Mouse (Mus musculus): ENCODE measurements around the gene Tmem86b. TPM values are rescaled to one million over a fixed set of nuclear protein-coding genes. Genes with fewer than 3 reads are reported as not detected.

Tmem86b gene
- polyA plus RNA-seq, 2 experiments: 1.4 to 17.2 TPM

DNA sequence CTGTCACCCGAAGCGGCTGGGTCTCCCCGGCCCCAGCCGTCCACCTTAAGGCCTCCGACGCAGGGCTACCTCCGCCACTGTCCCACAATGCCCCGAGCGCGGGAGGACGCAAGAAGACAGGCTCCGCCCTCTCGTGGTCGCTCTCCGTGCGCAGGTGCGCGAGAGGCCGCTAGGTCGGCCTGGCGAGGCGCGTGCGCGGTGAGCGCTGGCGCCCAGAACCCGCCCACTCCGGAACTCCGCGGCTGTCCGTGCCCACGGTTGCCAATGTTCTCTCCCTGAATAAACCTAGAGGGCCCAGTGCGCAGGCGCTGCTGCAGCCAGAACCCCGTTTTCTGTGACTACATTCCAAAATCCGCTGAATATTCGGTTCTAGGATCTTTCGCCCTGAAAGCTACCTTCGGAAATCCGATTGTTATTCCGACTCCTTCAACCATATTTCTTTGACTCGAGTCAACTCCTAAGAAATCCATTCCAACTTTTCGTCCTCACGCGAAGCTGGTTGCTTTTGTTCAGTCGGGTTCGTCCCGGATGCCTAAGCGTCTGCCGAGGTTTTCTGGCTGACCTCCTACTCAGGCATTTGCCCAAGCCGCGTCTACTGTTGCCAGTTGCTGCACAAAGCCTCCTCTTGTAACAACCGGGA lies 27.8 kb upstream of the Tmem86b start, which contains the start of gene Ppp6r1:
Gene Ppp6r1, minus strand, starts transcription at position 108 of the 640 bp plus-strand sequence.
- H3K4me3 ChIP-seq (replicated peaks; ENCODE audit: low read length): peak within 1 kb of the TSS; percentile 88
- ATAC-seq (ENCODE audit: low FRiP score, low read depth) (peak; percentile 96), DNase-seq (ENCODE audit: low spot score) (peak; percentile 97)
- peak; percentile 94 for TF ChIP-seq POLR2A (IDR thresholded peaks at IDR 0.05; ENCODE audit: borderline replicate concordance, extremely low read depth, insufficient read depth, insufficient read length)
- H3K27me3 ChIP-seq (ENCODE audit: control insufficient read depth, insufficient read depth, low read length): no peaks in the 10 kb centered on the region
- under 1% methylated on average over 54 of the region's 54 CpGs for WGBS
- H3K4me1 ChIP-seq (ENCODE audit: control insufficient read depth, insufficient read depth, low read length): peaks cover 16% of the 10 kb centered on the region
- H3K27ac ChIP-seq (replicated peaks; ENCODE audit: low read depth, low read length): peak within 1 kb of the TSS; percentile 97
- no peaks in the 10 kb centered on the region for H3K9me3 ChIP-seq (ENCODE audit: control insufficient read depth, low read length)
- H3K4me2 ChIP-seq (replicated peaks; ENCODE audit: low read depth, low read length, severe bottlenecking): peak within 1 kb of the TSS; percentile 93
- peaks cover 16% of the 10 kb centered on the region for H3K36me3 ChIP-seq (ENCODE audit: control insufficient read depth, insufficient read depth, low read length)
- H3K9ac ChIP-seq (ENCODE audit: low read depth, low read length, severe bottlenecking): peak within 1 kb of the TSS; percentile 94

DNA sequence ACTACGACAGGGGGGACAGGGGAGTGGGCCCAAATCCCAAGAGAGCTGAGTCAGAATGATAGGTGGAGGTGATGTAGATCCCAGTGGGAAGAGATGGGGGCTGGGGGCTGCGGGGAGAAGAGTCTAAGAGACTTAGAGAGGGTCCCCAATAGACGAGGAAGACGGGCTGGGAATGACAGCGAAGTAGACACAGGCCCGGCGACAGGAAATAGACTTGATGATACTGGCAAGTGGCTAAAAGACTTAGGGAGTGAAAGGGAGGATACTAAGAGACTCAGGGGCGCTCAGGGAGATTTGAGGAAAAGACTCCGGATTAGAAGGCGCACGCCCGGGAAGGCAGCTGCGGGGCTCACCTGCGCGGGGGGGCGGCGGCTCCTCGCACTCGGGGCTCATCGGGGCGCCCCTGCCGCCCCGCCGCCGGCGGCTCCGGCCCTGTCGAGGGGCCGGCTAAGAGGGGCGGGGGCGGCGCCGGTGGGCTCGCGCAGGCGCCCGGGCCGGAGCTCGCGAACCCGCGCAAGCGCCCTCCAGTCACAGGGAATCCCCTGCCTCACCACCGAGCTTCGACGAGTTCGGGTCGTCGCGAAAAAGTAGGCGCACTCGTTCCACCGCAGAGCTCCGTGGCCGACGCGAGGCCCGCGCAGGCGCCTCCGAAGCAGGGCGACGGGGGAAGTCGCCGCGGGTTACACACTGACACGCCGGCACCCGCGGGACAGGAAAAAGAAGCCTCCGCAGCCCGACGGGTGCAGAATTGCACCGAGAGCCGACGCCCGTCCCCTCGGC lies 27.1 kb upstream of the Tmem86b start:
- DNase-seq (ENCODE audit: low spot score): peak; percentile 13
- H3K27ac ChIP-seq (replicated peaks; ENCODE audit: low read depth, low read length): peak overlapping the region; percentile 97
- H3K36me3 ChIP-seq (ENCODE audit: control insufficient read depth, insufficient read depth, low read length): peaks cover 16% of the 10 kb centered on the region
- H3K4me1 ChIP-seq (ENCODE audit: control insufficient read depth, insufficient read depth, low read length): peaks cover 16% of the 10 kb centered on the region
- no peak for TF ChIP-seq POLR2A (IDR thresholded peaks at IDR 0.05; ENCODE audit: borderline replicate concordance, extremely low read depth, insufficient read depth, insufficient read length)
- no peaks in the 10 kb centered on the region for H3K27me3 ChIP-seq (ENCODE audit: control insufficient read depth, insufficient read depth, low read length)
- WGBS: under 1% methylated on average over 42 of the region's 78 CpGs
- H3K9ac ChIP-seq (ENCODE audit: low read depth, low read length, severe bottlenecking): peak overlapping the region; percentile 94
- peak; percentile 80 for ATAC-seq (ENCODE audit: low FRiP score, low read depth)
- H3K4me3 ChIP-seq (replicated peaks; ENCODE audit: low read length): peak overlapping the region; percentile 88
- H3K4me2 ChIP-seq (replicated peaks; ENCODE audit: low read depth, low read length, severe bottlenecking): peak overlapping the region; percentile 93
- H3K9me3 ChIP-seq (ENCODE audit: control insufficient read depth, low read length): no peaks in the 10 kb centered on the region

DNA sequence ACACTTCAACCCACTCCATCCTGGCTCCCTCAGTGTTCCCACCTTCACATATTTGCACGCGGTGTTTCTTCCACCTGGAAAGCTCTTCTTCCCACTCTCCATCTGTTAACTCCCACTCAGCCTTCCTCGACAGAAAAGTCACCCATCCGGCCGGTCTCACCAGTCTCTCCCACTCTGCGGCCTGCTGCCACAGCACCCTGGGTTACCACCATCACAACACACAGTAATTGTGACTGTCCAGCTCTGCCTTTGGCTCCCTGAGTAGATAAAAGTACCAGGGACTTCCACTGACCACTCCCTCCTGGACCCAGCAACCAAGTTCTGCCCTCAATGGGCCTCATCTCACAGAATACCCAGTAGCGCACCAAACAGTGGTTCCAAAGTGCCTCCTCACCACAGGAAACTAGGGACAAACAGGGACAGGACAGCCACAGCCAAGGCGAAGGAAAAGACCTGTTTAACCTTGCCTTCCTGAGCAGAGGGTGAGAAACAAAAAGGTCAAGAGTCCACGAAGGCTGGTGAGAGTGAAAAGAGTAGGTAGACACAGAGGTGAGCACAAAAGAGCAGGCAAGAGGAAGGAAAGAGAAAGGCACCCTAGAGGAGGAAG lies 26.4 kb upstream of the Tmem86b start:
- no peak for DNase-seq (ENCODE audit: low spot score)
- 47% methylated on average over 9 of the region's 9 CpGs for WGBS
- Histone ChIP-seq H3K9ac (ENCODE audit: low read depth, low read length, severe bottlenecking) (peak overlapping the region; percentile 94), H3K4me1 (ENCODE audit: control insufficient read depth, insufficient read depth, low read length) (peaks cover 16% of the 10 kb centered on the region), H3K4me3 (replicated peaks; ENCODE audit: low read length) (peak overlapping the region; percentile 88), H3K36me3 (ENCODE audit: control insufficient read depth, insufficient read depth, low read length) (peaks cover 17% of the 10 kb centered on the region), H3K27ac (replicated peaks; ENCODE audit: low read depth, low read length) (no peak overlapping the region), H3K27me3 (ENCODE audit: control insufficient read depth, insufficient read depth, low read length) (no peaks in the 10 kb centered on the region), H3K9me3 (ENCODE audit: control insufficient read depth, low read length) (no peaks in the 10 kb centered on the region), H3K4me2 (replicated peaks; ENCODE audit: low read depth, low read length, severe bottlenecking) (peak overlapping the region; percentile 93)
- ATAC-seq (ENCODE audit: low FRiP score, low read depth): no peak
- TF ChIP-seq POLR2A (IDR thresholded peaks at IDR 0.05; ENCODE audit: borderline replicate concordance, extremely low read depth, insufficient read depth, insufficient read length): no peak

DNA sequence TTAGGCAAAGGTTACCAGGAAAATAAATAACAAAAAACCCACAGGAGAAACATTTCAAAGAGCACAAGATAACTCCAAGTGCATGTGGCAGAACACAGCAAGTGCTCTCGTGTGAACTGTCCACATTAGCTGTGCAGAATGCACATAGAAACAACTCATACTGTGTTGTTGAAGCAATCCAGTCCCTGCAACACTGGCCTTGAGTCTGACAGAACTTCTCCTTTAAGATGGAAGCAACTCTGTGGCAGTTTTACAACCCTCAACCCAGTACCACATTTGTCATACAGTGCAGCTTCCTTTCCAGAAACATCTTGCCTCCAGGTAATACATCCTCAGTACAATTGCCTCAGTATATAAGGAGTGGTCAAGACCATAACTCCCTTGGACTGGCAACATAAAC lies 25.6 kb upstream of the Tmem86b start:
- TF ChIP-seq POLR2A (IDR thresholded peaks at IDR 0.05; ENCODE audit: borderline replicate concordance, extremely low read depth, insufficient read depth, insufficient read length): no peak
- Histone ChIP-seq H3K36me3 (ENCODE audit: control insufficient read depth, insufficient read depth, low read length) (peaks cover 21% of the 10 kb centered on the region), H3K27ac (replicated peaks; ENCODE audit: low read depth, low read length) (no peak overlapping the region), H3K27me3 (ENCODE audit: control insufficient read depth, insufficient read depth, low read length) (no peaks in the 10 kb centered on the region), H3K4me3 (replicated peaks; ENCODE audit: low read length) (peak overlapping the region; percentile 88; the same call in 1 of the 2 replicates), H3K4me1 (ENCODE audit: control insufficient read depth, insufficient read depth, low read length) (peaks cover 16% of the 10 kb centered on the region), H3K9ac (ENCODE audit: low read depth, low read length, severe bottlenecking) (peak overlapping the region; percentile 94; the same call in 1 of the 2 replicates), H3K9me3 (ENCODE audit: control insufficient read depth, low read length) (no peaks in the 10 kb centered on the region), H3K4me2 (replicated peaks; ENCODE audit: low read depth, low read length, severe bottlenecking) (peak overlapping the region; percentile 93)
- ATAC-seq (ENCODE audit: low FRiP score, low read depth) (no peak), DNase-seq (ENCODE audit: low spot score) (no peak)
- 56% methylated on average over 1 of the region's 1 CpGs for whole genome bisulfite sequencing

DNA sequence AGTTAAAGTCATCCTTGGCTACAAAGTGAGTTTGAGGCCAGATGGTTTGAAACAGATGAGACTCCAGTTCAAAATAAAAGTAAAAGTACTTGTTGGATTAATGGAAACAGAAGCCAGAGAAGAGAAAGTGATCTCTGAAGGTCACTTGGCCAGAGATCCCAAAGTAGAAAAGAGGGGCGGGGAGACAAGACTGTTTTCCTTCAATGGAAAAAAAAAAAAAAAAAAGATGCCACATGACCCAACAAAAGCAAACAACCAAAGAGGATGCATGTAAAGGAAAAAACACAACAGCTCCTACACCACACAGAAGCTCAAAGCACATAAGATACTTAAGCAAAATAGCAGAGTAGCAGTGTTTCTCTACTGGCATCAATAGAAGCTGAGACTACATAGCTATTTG lies 24.7 kb upstream of the Tmem86b start:
- 80% methylated on average over 1 of the region's 1 CpGs for WGBS
- Histone ChIP-seq H3K9me3 (ENCODE audit: control insufficient read depth, low read length) (no peaks in the 10 kb centered on the region), H3K9ac (ENCODE audit: low read depth, low read length, severe bottlenecking) (no peak overlapping the region), H3K36me3 (ENCODE audit: control insufficient read depth, insufficient read depth, low read length) (peaks cover 23% of the 10 kb centered on the region), H3K27me3 (ENCODE audit: control insufficient read depth, insufficient read depth, low read length) (no peaks in the 10 kb centered on the region), H3K4me2 (replicated peaks; ENCODE audit: low read depth, low read length, severe bottlenecking) (no peak overlapping the region), H3K27ac (replicated peaks; ENCODE audit: low read depth, low read length) (no peak overlapping the region), H3K4me3 (replicated peaks; ENCODE audit: low read length) (no peak overlapping the region), H3K4me1 (ENCODE audit: control insufficient read depth, insufficient read depth, low read length) (peaks cover 16% of the 10 kb centered on the region)
- TF ChIP-seq POLR2A (IDR thresholded peaks at IDR 0.05; ENCODE audit: borderline replicate concordance, extremely low read depth, insufficient read depth, insufficient read length): no peak
- DNase-seq (ENCODE audit: low spot score) (no peak), ATAC-seq (ENCODE audit: low FRiP score, low read depth) (no peak)
